Mouse (Mus musculus) forebrain, postnatal 0 days (tissue): ENCODE results near the gene Acly. TPM values are rescaled to one million over a fixed set of nuclear protein-coding genes. Genes with fewer than 3 reads are reported as not detected.
"Not testable (repeated sequence)": the region's sequence is repeated elsewhere in the genome, so short reads cannot be mapped to it uniquely, and the experiment has no call there.

Experiments
- ATAC-seq: fragments of 200-750 bp; cut with Nextera tagmentation; 2 replicates; pipeline ENCODE4 v1.8.0; 2017; ENCODE audit warnings: mild to moderate bottlenecking, moderate library complexity
- DNase-seq: peaks from one replicate; pipeline ENCODE4 v3.0.0-alpha.2; 2015
- H3K27ac ChIP-seq: fragments of 300-500 bp; sonication (generic); 2 replicates; pipeline ENCODE4 v1.5.1; 2014; ENCODE audit warnings: low read depth, mild to moderate bottlenecking, antibody characterized with exemption, low read length, moderate library complexity, mixed read lengths
- H3K27me3 ChIP-seq: fragments of 300-500 bp; sonication (generic); 2 replicates; pipeline ENCODE4 v1.6.1; 2014; ENCODE audit warnings: mild to moderate bottlenecking, low read length, mixed read lengths; ENCODE audit not compliant: insufficient read depth
- H3K36me3 ChIP-seq: fragments of 300-500 bp; sonication (generic); 2 replicates; pipeline ENCODE4 v1.6.1; 2014; ENCODE audit warnings: mild to moderate bottlenecking, moderate library complexity; ENCODE audit not compliant: insufficient read depth
- H3K4me1 ChIP-seq: fragments of 300-500 bp; sonication (generic); 2 replicates; pipeline ENCODE4 v1.6.1; 2014; ENCODE audit warnings: antibody characterized with exemption; ENCODE audit not compliant: insufficient read depth
- H3K4me2 ChIP-seq: fragments of 300-500 bp; sonication (generic); 2 replicates; pipeline ENCODE4 v1.6.1; 2014; ENCODE audit warnings: low read depth, mild to moderate bottlenecking, moderate library complexity
- H3K4me3 ChIP-seq: fragments of 300-500 bp; sonication (generic); 2 replicates; pipeline ENCODE4 v1.5.1; 2014; ENCODE audit warnings: low read depth, low read length, mixed read lengths
- H3K9ac ChIP-seq: fragments of 300-500 bp; sonication (generic); 2 replicates; pipeline ENCODE4 v1.6.1; 2014; ENCODE audit warnings: mild to moderate bottlenecking
- H3K9me3 ChIP-seq: fragments of 300-500 bp; sonication (generic); 2 replicates; pipeline ENCODE4 v1.6.1; 2016; ENCODE audit warnings: low read length
- CTCF ChIP-seq: sonication (generic); IDR thresholded peaks from 2 replicates; pipeline ENCODE4 v1.5.1; 2016; ENCODE audit warnings: antibody characterized with exemption, control low read depth, low read depth
- WGBS: fragments of 180-500 bp; shearing (Covaris S2); extraction: QIAGEN DNeasy Blood & Tissue Kit; methylation state at CpG from one replicate; pipeline ENCODE4 v1.1.7; 2014; 5-methylcytosine and 5-hydroxymethylcytosine counted together
- polyA plus RNA-seq: library from polyadenylated mRNA; unstranded; fragments of >200 nt; fragmentation: Nextera tagmentation; extraction: Ambion mirVana; gene quantifications from 2 replicates; pipeline ENCODE4 v1.2.1, GENCODE M21; 2015
- total RNA-seq: library from RNA; depleted of rRNA; stranded (reverse); fragments of >200 nt; gene quantifications from 2 replicates; pipeline ENCODE4 v1.2.3, GENCODE M21; 2014

Acly gene
- total and polyA plus RNA-seq, 2 experiments from 2014 or later, result 109 to 203 TPM

- no peak for ATAC-seq
- no peak overlapping the region for H3K4me3 ChIP-seq
- H3K9me3 ChIP-seq, result no peaks in the 10 kb centered on the region
- no peak overlapping the region for H3K4me2 ChIP-seq
- no peaks in the 10 kb centered on the region for H3K27me3 ChIP-seq
- no peak overlapping the region for H3K9ac ChIP-seq
- H3K4me1 ChIP-seq, result peaks cover 6% of the 10 kb centered on the region
- WGBS, result 84% methylated on average over 6 of the region's 6 CpGs
- no peak for DNase-seq
- H3K36me3 ChIP-seq, result no peaks in the 10 kb centered on the region
- H3K27ac ChIP-seq, result no peak overlapping the region
- no peak for TF ChIP-seq CTCF
Measured at GRCm38 (mm10) chr11:100546955-100547354, 19.2 kb upstream of the Acly start.

GRCm38 (mm10) chr11:100545746-100546085 lies 17.9 kb upstream of the Acly start:
- TF ChIP-seq CTCF, result no peak
- H3K27ac ChIP-seq, result peak overlapping the region; percentile 66; the same call in 1 of the 2 replicates

GRCm38 (mm10) chr11:100544832-100545745 lies 17.3 kb upstream of the Acly start, which contains the start of gene Ttc25:
Ttc25 (plus strand) TSS chr11:100545607.
- DNase-seq, result peak; percentile 90
- Histone ChIP-seq H3K4me1 (peaks cover 6% of the 10 kb centered on the region), H3K36me3 (no peaks in the 10 kb centered on the region), H3K9ac (peak within 1 kb of the TSS; percentile 63), H3K27me3 (no peaks in the 10 kb centered on the region), H3K27ac (peak within 1 kb of the TSS; percentile 66), H3K4me3 (peak within 1 kb of the TSS; percentile 41), H3K9me3 (no peaks in the 10 kb centered on the region), H3K4me2 (peak within 1 kb of the TSS; percentile 71)
- TF ChIP-seq CTCF, result peak; percentile 34
- 3% methylated on average over 28 of the region's 28 CpGs for WGBS
- ATAC-seq, result peak; percentile 99

More at GRCm38 (mm10) chr11:100545746-100546085, 17.9 kb upstream of the Acly start:
- Histone ChIP-seq H3K9ac (peak overlapping the region; percentile 63), H3K36me3 (no peaks in the 10 kb centered on the region), H3K4me2 (peak overlapping the region; percentile 71), H3K27me3 (no peaks in the 10 kb centered on the region), H3K4me1 (peaks cover 6% of the 10 kb centered on the region), H3K4me3 (peak overlapping the region; percentile 41), H3K9me3 (no peaks in the 10 kb centered on the region)
- WGBS, result 24% methylated on average over 7 of the region's 7 CpGs
- peak; percentile 32 for ATAC-seq
- no peak for DNase-seq

DNA sequence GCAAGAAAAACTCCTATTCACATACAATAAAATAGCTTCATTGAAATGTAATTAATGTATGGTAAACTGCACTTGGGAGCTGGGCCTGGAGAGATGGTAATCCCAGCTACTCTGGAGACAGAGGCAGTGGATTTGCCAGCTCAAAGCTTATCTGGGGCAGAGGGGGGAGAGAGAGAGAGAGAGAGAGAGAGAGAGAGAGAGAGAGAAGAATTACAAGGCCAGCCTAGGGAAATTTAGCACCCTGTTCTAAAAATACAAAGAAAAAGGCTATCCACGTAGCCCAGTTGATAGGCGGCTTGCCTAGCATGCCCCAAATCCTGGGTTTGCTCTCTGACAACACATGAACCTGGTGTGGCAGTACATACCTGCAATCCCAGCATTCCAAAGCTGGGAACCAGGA lies 13.8 kb upstream of the Acly start:
- Histone ChIP-seq H3K36me3 (no peaks in the 10 kb centered on the region), H3K4me1 (peaks cover 6% of the 10 kb centered on the region), H3K9me3 (no peaks in the 10 kb centered on the region), H3K27me3 (no peaks in the 10 kb centered on the region), H3K4me3 (no peak overlapping the region), H3K27ac (no peak overlapping the region), H3K4me2 (no peak overlapping the region), H3K9ac (no peak overlapping the region)
- 84% methylated on average over 2 of the region's 2 CpGs for WGBS
- no peak for TF ChIP-seq CTCF
- ATAC-seq (no peak), DNase-seq (no peak)

- DNase-seq (no peak), ATAC-seq (no peak)
- no peak overlapping the region for H3K4me2 ChIP-seq
- H3K27me3 ChIP-seq, result no peaks in the 10 kb centered on the region
- H3K27ac ChIP-seq, result no peak overlapping the region
- no peaks in the 10 kb centered on the region for H3K9me3 ChIP-seq
- no peak overlapping the region for H3K9ac ChIP-seq
- no peak for TF ChIP-seq CTCF
- H3K4me3 ChIP-seq, result no peak overlapping the region
- 62% methylated on average over 6 of the region's 6 CpGs for WGBS
- peaks cover 6% of the 10 kb centered on the region for H3K4me1 ChIP-seq
- H3K36me3 ChIP-seq, result no peaks in the 10 kb centered on the region
Measured at GRCm38 (mm10) chr11:100540966-100541365, 13.2 kb upstream of the Acly start.

- ATAC-seq (no peak), DNase-seq (no peak)
- TF ChIP-seq CTCF, result no peak
- H3K27me3 ChIP-seq, result no peaks in the 10 kb centered on the region; the same call in 1 of the 2 replicates
- no peaks in the 10 kb centered on the region for H3K36me3 ChIP-seq
- H3K27ac ChIP-seq, result no peak overlapping the region
- H3K4me3 ChIP-seq, result no peak overlapping the region
- no peaks in the 10 kb centered on the region for H3K4me1 ChIP-seq
- no peak overlapping the region for H3K4me2 ChIP-seq
- no peak overlapping the region for H3K9ac ChIP-seq
- no peaks in the 10 kb centered on the region for H3K9me3 ChIP-seq
Measured at GRCm38 (mm10) chr11:100536466-100536865, 8.7 kb upstream of the Acly start.

- DNase-seq, result no peak
- Histone ChIP-seq H3K27ac (no peak overlapping the region), H3K4me3 (no peak overlapping the region), H3K27me3 (no peaks in the 10 kb centered on the region; the same call in 1 of the 2 replicates), H3K9ac (no peak overlapping the region), H3K4me1 (no peaks in the 10 kb centered on the region), H3K36me3 (no peaks in the 10 kb centered on the region), H3K9me3 (no peaks in the 10 kb centered on the region), H3K4me2 (no peak overlapping the region)
- no peak for ATAC-seq
- no peak for TF ChIP-seq CTCF
- 85% methylated on average over 1 of the region's 1 CpGs for WGBS
Measured at GRCm38 (mm10) chr11:100535996-100536395, 8.2 kb upstream of the Acly start.

DNA sequence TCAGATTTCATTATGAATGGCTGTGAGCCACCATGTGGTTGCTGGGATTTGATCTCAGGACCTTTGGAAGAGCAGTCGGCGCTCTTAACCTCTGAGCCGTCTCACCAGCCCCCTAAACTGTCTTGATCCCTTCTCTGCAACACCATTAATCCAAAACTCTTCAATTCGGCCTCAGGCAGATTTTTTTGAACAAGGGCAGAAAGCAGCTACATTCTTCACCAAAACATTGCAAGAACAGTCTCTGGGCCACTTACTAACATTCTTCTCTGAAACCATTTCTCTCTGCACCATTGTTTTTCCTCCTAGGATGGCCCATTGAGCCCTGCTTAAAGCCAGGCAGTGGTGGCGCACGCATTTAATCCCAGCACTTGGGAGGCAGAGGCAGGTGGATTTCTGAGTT lies 7.0 kb upstream of the Acly start:
- H3K4me2 ChIP-seq, result not testable (repeated sequence)
- 84% methylated on average over 6 of the region's 6 CpGs for WGBS

GRCm38 (mm10) chr11:100534411-100534810 lies 6.6 kb upstream of the Acly start:
- DNase-seq, H3K27ac ChIP-seq, H3K4me2 ChIP-seq, H3K27me3 ChIP-seq, H3K9me3 ChIP-seq, H3K4me1 ChIP-seq, ATAC-seq, H3K4me3 ChIP-seq, H3K36me3 ChIP-seq, H3K9ac ChIP-seq: not testable (repeated sequence)
- 68% methylated on average over 2 of the region's 2 CpGs for WGBS

More for the DNA sequence above, 7.0 kb upstream of the Acly start:
- ATAC-seq, H3K4me3 ChIP-seq, H3K9ac ChIP-seq, H3K27ac ChIP-seq, H3K4me1 ChIP-seq, H3K27me3 ChIP-seq, H3K36me3 ChIP-seq, H3K9me3 ChIP-seq, DNase-seq: not testable (repeated sequence)
